Mouse (Mus musculus): Measurements from ENCODE around the gene Gnl3l.

The Gnl3l gene

GRCm38 (mm10) chrX:151016938-151017877 lies at the start of gene Gnl3l:
Gene Gnl3l (minus strand): TSS chrX:151017322.
- peak; percentile 81 to 85 for DNase-seq (ENCODE audit: low spot score in 2 of 2)

- no peak for DNase-seq (ENCODE audit: low spot score in 2 of 2)
These were observed 49.0 kb upstream of the Gnl3l start for GRCm38 (mm10) chrX:151066071-151066666.

- no peak for DNase-seq (ENCODE audit: low spot score in 2 of 2)
These were observed 44.6 kb upstream of the Gnl3l start for GRCm38 (mm10) chrX:151061615-151062299.

GRCm38 (mm10) chrX:151059346-151059745 lies 42.2 kb upstream of the Gnl3l start:
- peak in 1 of 2 experiments; percentile 20 for DNase-seq (ENCODE audit: low spot score in 2 of 2)

- no peak for DNase-seq (ENCODE audit: low spot score in 2 of 2)
These were observed 38.4 kb upstream of the Gnl3l start for GRCm38 (mm10) chrX:151055559-151055958.

GRCm38 (mm10) chrX:151054489-151054888 lies 37.4 kb upstream of the Gnl3l start:
- peak in 1 of 2 experiments; percentile 58 for DNase-seq (ENCODE audit: low spot score in 2 of 2)

- DNase-seq (ENCODE audit: low spot score in 2 of 2) = no peak
These were observed 33.2 kb upstream of the Gnl3l start for GRCm38 (mm10) chrX:151050337-151050736.

- DNase-seq (ENCODE audit: low spot score in 2 of 2) = no peak
These were observed 32.6 kb upstream of the Gnl3l start for GRCm38 (mm10) chrX:151049661-151050215.

- DNase-seq (ENCODE audit: low spot score in 2 of 2) = no peak
These were observed 30.4 kb upstream of the Gnl3l start for GRCm38 (mm10) chrX:151047431-151048058.

GRCm38 (mm10) chrX:151046777-151047430 lies 29.8 kb upstream of the Gnl3l start:
- DNase-seq (ENCODE audit: low spot score in 2 of 2) = peak; percentile 81 to 84

GRCm38 (mm10) chrX:151046321-151046720 lies 29.2 kb upstream of the Gnl3l start:
- no peak for DNase-seq (ENCODE audit: low spot score in 2 of 2)

- no peak for DNase-seq (ENCODE audit: low spot score in 2 of 2)
These were observed 28.7 kb upstream of the Gnl3l start, which contains the start of gene Fgd1 for GRCm38 (mm10) chrX:151045850-151046249. Gene Fgd1 (plus strand): TSS chrX:151046150.

GRCm38 (mm10) chrX:151041223-151041622 lies 24.1 kb upstream of the Gnl3l start:
- no peak for DNase-seq (ENCODE audit: low spot score in 2 of 2)

GRCm38 (mm10) chrX:151031400-151031799 lies 14.3 kb upstream of the Gnl3l start:
- DNase-seq (ENCODE audit: low spot score in 2 of 2) = no peak

GRCm38 (mm10) chrX:151018798-151019197 lies 1.7 kb upstream of the Gnl3l start:
- DNase-seq (ENCODE audit: low spot score in 2 of 2) = no peak

GRCm38 (mm10) chrX:151017897-151018296 lies 775 bp upstream of the Gnl3l start:
- DNase-seq (ENCODE audit: low spot score in 2 of 2) = no peak

GRCm38 (mm10) chrX:150996775-150997174 lies 20.3 kb downstream of the Gnl3l start:
- no peak for DNase-seq (ENCODE audit: low spot score in 2 of 2)

GRCm38 (mm10) chrX:150981621-150982020 lies 35.5 kb downstream of the Gnl3l start:
- DNase-seq (ENCODE audit: low spot score in 2 of 2) = peak in 1 of 2 experiments; percentile 5

GRCm38 (mm10) chrX:150975424-150975823 lies 41.7 kb downstream of the Gnl3l start:
- DNase-seq (ENCODE audit: low spot score in 2 of 2) = no peak

GRCm38 (mm10) chrX:150963027-150963426 lies 54.1 kb downstream of the Gnl3l start:
- DNase-seq (ENCODE audit: low spot score in 2 of 2) = no peak

GRCm38 (mm10) chrX:150960702-150961101 lies 56.4 kb downstream of the Gnl3l start:
- DNase-seq (ENCODE audit: low spot score in 2 of 2) = no peak

Measured in urinary bladder, postnatal 4 days (tissue).